Mouse (Mus musculus): ENCODE results near the gene Calml4.

DNA sequence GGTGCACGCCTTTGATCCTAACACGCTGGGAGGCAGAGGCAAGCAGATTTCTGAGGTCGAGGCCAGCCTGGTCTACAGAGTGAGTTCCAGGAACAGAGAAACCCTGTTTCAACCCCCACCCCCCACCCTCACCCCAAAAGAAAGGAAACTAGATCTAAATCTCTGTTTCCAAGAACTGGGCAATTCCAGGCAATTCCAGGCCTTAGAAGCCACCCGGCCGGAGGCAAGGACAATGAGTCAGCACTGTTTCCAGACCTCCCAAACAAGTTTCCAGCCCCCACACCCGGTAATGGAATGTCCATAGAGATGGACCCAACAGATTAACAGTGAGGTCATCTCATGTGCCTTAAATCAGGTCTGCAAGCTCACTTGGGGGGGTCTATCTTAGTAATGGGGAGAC lies 28.0 kb upstream of the Calml4 start:
- TF ChIP-seq POU5F1 (IDR thresholded peaks at IDR 0.05; ENCODE audit: borderline replicate concordance, low read length) (no peak), CTCF (conservative IDR thresholded peaks at IDR 0.05; ENCODE audit: low read length) (no peak)

All from E14TG2a.4 (cell line).